31 mouse cellular contexts compared by ENCODE assay signal in genomic region chr14:55589271-55589670, GRCm38 (mm10). TPM values are rescaled to one million over a fixed set of nuclear protein-coding genes. Genes with fewer than 3 reads are reported as not detected.
DNase-seq lines count a peak whose midpoint lies in the region; ATAC-seq and TF ChIP-seq lines count a peak whose summit lies in the region.
"Had no signal": no experiment of that assay in that cellular context is flagged by ENCODE, and none has a peak within 500 bp of the region (broad histone marks: within the 10 kb centered on the region; RNA-seq: fewer than 3 reads in every experiment).

No protein-coding gene starts in this region.

- 98% methylated on average over 5 of the region's 5 CpGs for WGBS in embryonic facial prominence, embryonic 13.5 days
- 90% methylated on average over 5 of the region's 5 CpGs for WGBS in embryonic facial prominence, embryonic 10.5 days
- WGBS in kidney, embryonic 15.5 days, result 94% methylated on average over 5 of the region's 5 CpGs
- WGBS in midbrain, embryonic 11.5 days, result 92% methylated on average over 5 of the region's 5 CpGs
- 94% methylated on average over 5 of the region's 5 CpGs for WGBS in midbrain, embryonic 16.5 days
- 89% methylated on average over 5 of the region's 5 CpGs for WGBS in liver, postnatal 0 days (ENCODE audit: insufficient replicate concordance)

- TF ChIP-seq EP300 in liver, postnatal 0 days (IDR thresholded peaks at IDR 0.05; ENCODE audit: low read depth), result no peak

- H3K9ac ChIP-seq in embryonic facial prominence, embryonic 13.5 days, result peak overlapping the region; percentile 27; the same call in 1 of the 2 replicates
- H3K9ac ChIP-seq in kidney, embryonic 15.5 days, result no peak overlapping the region
- H3K9ac ChIP-seq in midbrain, embryonic 11.5 days (ENCODE audit: low read length), result no peak overlapping the region
- H3K9ac ChIP-seq in midbrain, embryonic 16.5 days (ENCODE audit: low read depth, low read length), result no peak overlapping the region
- no peak overlapping the region for H3K9ac ChIP-seq in liver, postnatal 0 days (replicated peaks)
- H3K9ac ChIP-seq: limb, embryonic 13.5 days; midbrain, embryonic 12.5 days; neural tube, embryonic 15.5 days had no signal

- ATAC-seq in embryonic facial prominence, embryonic 13.5 days (ENCODE audit: insufficient number of reproducible peaks, insufficient read depth, low FRiP score, low TSS enrichment, low read depth), result no peak
- no peak for ATAC-seq in kidney, embryonic 15.5 days (replicated peaks; ENCODE audit: low FRiP score)
- no peak for ATAC-seq in midbrain, embryonic 11.5 days (ENCODE audit: low FRiP score)
- ATAC-seq in midbrain, embryonic 16.5 days, result no peak
- ATAC-seq in liver, postnatal 0 days, result no peak
- ATAC-seq: lung, postnatal 0 days had no signal

- DNase-seq in embryonic facial prominence, embryonic 10.5 days (ENCODE audit: low spot score), result no peak
- DNase-seq in kidney, postnatal 10 days, result no peak
- DNase-seq in midbrain, embryonic 11.5 days (ENCODE audit: low spot score, missing footprints), result peak; percentile 26
- no peak for DNase-seq in liver, postnatal 0 days
- no peak for DNase-seq in neural tube, embryonic 10.5 days (ENCODE audit: extremely low spot score, low spot score)
- DNase-seq: adrenal gland, postnatal 36 days; cerebellum, adult 2 months; embryo, embryonic 11 days; gastrocnemius, postnatal 10 days; heart, postnatal 36 days; kidney, adult 11 months; kidney, postnatal 36 days; lung, adult 18-20 months; lung, postnatal 4 days; retina, postnatal 1 day; right cerebral cortex, postnatal 14 days; spleen, adult 18-20 months; thymus, postnatal 4 days had no signal

- peaks cover 33% of the 10 kb centered on the region for H3K36me3 ChIP-seq in embryonic facial prominence, embryonic 13.5 days
- H3K36me3 ChIP-seq in embryonic facial prominence, embryonic 10.5 days (replicated peaks), result peaks cover 39% of the 10 kb centered on the region
- peaks cover 33% of the 10 kb centered on the region for H3K36me3 ChIP-seq in kidney, embryonic 15.5 days
- peaks cover 5% of the 10 kb centered on the region; the same call in 1 of the 2 replicates for H3K36me3 ChIP-seq in midbrain, embryonic 11.5 days (ENCODE audit: control insufficient read depth, insufficient read depth, low read length)
- peaks cover 6% of the 10 kb centered on the region; the same call in 1 of the 2 replicates for H3K36me3 ChIP-seq in midbrain, embryonic 16.5 days (ENCODE audit: control insufficient read depth, insufficient read depth, low read length)
- H3K36me3 ChIP-seq in liver, postnatal 0 days (replicated peaks; ENCODE audit: insufficient read depth, low read length), result peaks cover 12% of the 10 kb centered on the region

- H3K27me3 ChIP-seq in embryonic facial prominence, embryonic 13.5 days, result peaks cover 7% of the 10 kb centered on the region; the same call in 1 of the 2 replicates
- H3K27me3 ChIP-seq in embryonic facial prominence, embryonic 10.5 days (replicated peaks; ENCODE audit: low read depth, poor library complexity, severe bottlenecking), result peaks cover 9% of the 10 kb centered on the region
- H3K27me3 ChIP-seq in kidney, embryonic 15.5 days, result no peaks in the 10 kb centered on the region
- H3K27me3 ChIP-seq in midbrain, embryonic 11.5 days (ENCODE audit: control insufficient read depth, insufficient read depth, low read length), result no peaks in the 10 kb centered on the region
- no peaks in the 10 kb centered on the region for H3K27me3 ChIP-seq in midbrain, embryonic 16.5 days (ENCODE audit: control insufficient read depth, insufficient read depth, low read depth, low read length)
- H3K27me3 ChIP-seq in liver, postnatal 0 days (ENCODE audit: insufficient read depth, low read length), result no peaks in the 10 kb centered on the region
- H3K27me3 ChIP-seq: hindbrain, embryonic 15.5 days; midbrain, embryonic 12.5 days; neural tube, embryonic 15.5 days had no signal

- H3K27ac ChIP-seq in embryonic facial prominence, embryonic 13.5 days, result no peak overlapping the region
- no peak overlapping the region for H3K27ac ChIP-seq in embryonic facial prominence, embryonic 10.5 days (replicated peaks)
- no peak overlapping the region for H3K27ac ChIP-seq in kidney, embryonic 15.5 days
- no peak overlapping the region for H3K27ac ChIP-seq in midbrain, embryonic 11.5 days (ENCODE audit: low read depth, low read length)
- no peak overlapping the region for H3K27ac ChIP-seq in midbrain, embryonic 16.5 days (ENCODE audit: low read length)
- no peak overlapping the region for H3K27ac ChIP-seq in liver, postnatal 0 days (ENCODE audit: low read depth)
- H3K27ac ChIP-seq: heart, embryonic 10.5 days; hindbrain, embryonic 15.5 days; layer of hippocampus, adult 2 months; limb, embryonic 13.5 days; midbrain, embryonic 12.5 days; neural tube, embryonic 15.5 days had no signal

- no peak for TF ChIP-seq CTCF in liver, postnatal 0 days (IDR thresholded peaks at IDR 0.05; ENCODE audit: low read depth)

- H3K4me2 ChIP-seq in embryonic facial prominence, embryonic 13.5 days, result no peak overlapping the region
- no peak overlapping the region for H3K4me2 ChIP-seq in kidney, embryonic 15.5 days
- no peak overlapping the region for H3K4me2 ChIP-seq in midbrain, embryonic 11.5 days
- H3K4me2 ChIP-seq in midbrain, embryonic 16.5 days (ENCODE audit: low read length), result no peak overlapping the region
- 0 out of 2 replicates have a peak overlapping the region, but pooled peaks have one; percentile 92 for H3K4me2 ChIP-seq in liver, postnatal 0 days (ENCODE audit: low read depth, low read length)

- H3K9me3 ChIP-seq in embryonic facial prominence, embryonic 13.5 days, result no peaks in the 10 kb centered on the region
- no peaks in the 10 kb centered on the region for H3K9me3 ChIP-seq in embryonic facial prominence, embryonic 10.5 days
- H3K9me3 ChIP-seq in kidney, embryonic 15.5 days (replicated peaks), result no peaks in the 10 kb centered on the region
- H3K9me3 ChIP-seq in midbrain, embryonic 11.5 days (ENCODE audit: control insufficient read depth, low read length), result no peaks in the 10 kb centered on the region
- no peaks in the 10 kb centered on the region for H3K9me3 ChIP-seq in midbrain, embryonic 16.5 days (replicated peaks; ENCODE audit: control insufficient read depth, low read length, poor library complexity, severe bottlenecking)
- H3K9me3 ChIP-seq in liver, postnatal 0 days (ENCODE audit: low read length), result no peaks in the 10 kb centered on the region
- H3K9me3 ChIP-seq: heart, embryonic 10.5 days; hindbrain, embryonic 15.5 days; limb, embryonic 13.5 days; midbrain, embryonic 12.5 days; neural tube, embryonic 15.5 days had no signal

- H3K4me3 ChIP-seq in embryonic facial prominence, embryonic 13.5 days, result no peak overlapping the region
- no peak overlapping the region for H3K4me3 ChIP-seq in embryonic facial prominence, embryonic 10.5 days
- 0 out of 2 replicates have a peak overlapping the region, but pooled peaks have one; percentile 7 for H3K4me3 ChIP-seq in kidney, embryonic 15.5 days (replicated peaks)
- H3K4me3 ChIP-seq in midbrain, embryonic 11.5 days (ENCODE audit: low read depth, low read length), result no peak overlapping the region
- H3K4me3 ChIP-seq in midbrain, embryonic 16.5 days (ENCODE audit: low read depth, low read length), result no peak overlapping the region
- H3K4me3 ChIP-seq in liver, postnatal 0 days (ENCODE audit: low read depth, low read length), result 0 out of 2 replicates have a peak overlapping the region, but pooled peaks have one; percentile 97
- H3K4me3 ChIP-seq: heart, embryonic 10.5 days; layer of hippocampus, adult 2 months; midbrain, embryonic 12.5 days had no signal

- peaks cover 42% of the 10 kb centered on the region for H3K4me1 ChIP-seq in embryonic facial prominence, embryonic 13.5 days
- H3K4me1 ChIP-seq in embryonic facial prominence, embryonic 10.5 days, result peaks cover 42% of the 10 kb centered on the region
- H3K4me1 ChIP-seq in kidney, embryonic 15.5 days, result peaks cover 41% of the 10 kb centered on the region
- H3K4me1 ChIP-seq in midbrain, embryonic 11.5 days (ENCODE audit: control insufficient read depth, insufficient read depth, low read length), result peaks cover 17% of the 10 kb centered on the region
- H3K4me1 ChIP-seq in midbrain, embryonic 16.5 days (ENCODE audit: control insufficient read depth, insufficient read depth, low read length), result peaks cover 32% of the 10 kb centered on the region
- H3K4me1 ChIP-seq in liver, postnatal 0 days (ENCODE audit: insufficient read depth), result peaks cover 40% of the 10 kb centered on the region

RNA-seq across cellular contexts. Expression of gene Psme2, which starts 1.6 kb away (rescaled TPM):
- 233 and 267 TPM in 2 replicates for polyA plus RNA-seq in embryonic facial prominence, embryonic 13.5 days (2015; fragmentation: Nextera tagmentation; extraction: Ambion mirVana)
- polyA plus RNA-seq in embryonic facial prominence, embryonic 10.5 days (2016; fragmentation: Nextera tagmentation; extraction: Ambion mirVana), result 173 and 186 TPM in 2 replicates
- polyA plus RNA-seq in kidney, embryonic 15.5 days (2015; fragmentation: Nextera tagmentation; extraction: Ambion mirVana), result 248 and 261 TPM in 2 replicates
- polyA plus RNA-seq in midbrain, embryonic 11.5 days (2014; fragmentation: Nextera tagmentation; extraction: Ambion mirVana), result 189 and 202 TPM in 2 replicates
- 174 and 183 TPM in 2 replicates for polyA plus RNA-seq in midbrain, embryonic 16.5 days (2015; fragmentation: Nextera tagmentation; extraction: Ambion mirVana)
- 222 and 231 TPM in 2 replicates for polyA plus RNA-seq in liver, postnatal 0 days (2015; fragmentation: Nextera tagmentation; extraction: Ambion mirVana)

RNA-seq across cellular contexts. Expression of gene Rnf31, which starts 2.2 kb away (rescaled TPM):
- polyA plus RNA-seq in embryonic facial prominence, embryonic 13.5 days (2015; fragmentation: Nextera tagmentation; extraction: Ambion mirVana), result 17.6 and 21.7 TPM in 2 replicates
- 18.6 and 21.4 TPM in 2 replicates for polyA plus RNA-seq in embryonic facial prominence, embryonic 10.5 days (2016; fragmentation: Nextera tagmentation; extraction: Ambion mirVana)
- 18.6 and 21.7 TPM in 2 replicates for polyA plus RNA-seq in kidney, embryonic 15.5 days (2015; fragmentation: Nextera tagmentation; extraction: Ambion mirVana)
- 8.2 and 9.8 TPM in 2 replicates for polyA plus RNA-seq in midbrain, embryonic 11.5 days (2014; fragmentation: Nextera tagmentation; extraction: Ambion mirVana)
- 24.6 and 27.2 TPM in 2 replicates for polyA plus RNA-seq in midbrain, embryonic 16.5 days (2015; fragmentation: Nextera tagmentation; extraction: Ambion mirVana)
- polyA plus RNA-seq in liver, postnatal 0 days (2015; fragmentation: Nextera tagmentation; extraction: Ambion mirVana), result 8.5 and 9.6 TPM in 2 replicates

RNA-seq across cellular contexts. Expression of gene Emc9, which starts 4.2 kb away (rescaled TPM):
- 4.7 and 4.8 TPM in 2 replicates for polyA plus RNA-seq in embryonic facial prominence, embryonic 13.5 days (2015; fragmentation: Nextera tagmentation; extraction: Ambion mirVana)
- polyA plus RNA-seq in embryonic facial prominence, embryonic 10.5 days (2016; fragmentation: Nextera tagmentation; extraction: Ambion mirVana), result 6.0 and 6.6 TPM in 2 replicates
- polyA plus RNA-seq in kidney, embryonic 15.5 days (2015; fragmentation: Nextera tagmentation; extraction: Ambion mirVana), result 6.8 and 7.4 TPM in 2 replicates
- polyA plus RNA-seq in midbrain, embryonic 11.5 days (2014; fragmentation: Nextera tagmentation; extraction: Ambion mirVana), result 8.1 and 8.4 TPM in 2 replicates
- polyA plus RNA-seq in midbrain, embryonic 16.5 days (2015; fragmentation: Nextera tagmentation; extraction: Ambion mirVana), result 31.6 and 46.9 TPM in 2 replicates
- polyA plus RNA-seq in liver, postnatal 0 days (2015; fragmentation: Nextera tagmentation; extraction: Ambion mirVana), result 17.3 and 19.2 TPM in 2 replicates

RNA-seq across cellular contexts. Expression of gene Psme1, which starts 11.3 kb away (rescaled TPM):
- polyA plus RNA-seq in embryonic facial prominence, embryonic 13.5 days (2015; fragmentation: Nextera tagmentation; extraction: Ambion mirVana), result 141 and 152 TPM in 2 replicates
- 105 and 108 TPM in 2 replicates for polyA plus RNA-seq in embryonic facial prominence, embryonic 10.5 days (2016; fragmentation: Nextera tagmentation; extraction: Ambion mirVana)
- polyA plus RNA-seq in kidney, embryonic 15.5 days (2015; fragmentation: Nextera tagmentation; extraction: Ambion mirVana), result 147 and 153 TPM in 2 replicates
- polyA plus RNA-seq in midbrain, embryonic 11.5 days (2014; fragmentation: Nextera tagmentation; extraction: Ambion mirVana), result 111 and 114 TPM in 2 replicates
- 238 and 262 TPM in 2 replicates for polyA plus RNA-seq in midbrain, embryonic 16.5 days (2015; fragmentation: Nextera tagmentation; extraction: Ambion mirVana)
- polyA plus RNA-seq in liver, postnatal 0 days (2015; fragmentation: Nextera tagmentation; extraction: Ambion mirVana), result 162 and 180 TPM in 2 replicates

RNA-seq across cellular contexts. Expression of gene Fitm1, which starts 13.9 kb away (rescaled TPM):
- polyA plus RNA-seq in embryonic facial prominence, embryonic 13.5 days (2015; fragmentation: Nextera tagmentation; extraction: Ambion mirVana), result 4.1 and 5.3 TPM in 2 replicates
- polyA plus RNA-seq in embryonic facial prominence, embryonic 10.5 days (2016; fragmentation: Nextera tagmentation; extraction: Ambion mirVana), result 0.62 and 1.1 TPM in 2 replicates
- 4.2 and 6.1 TPM in 2 replicates for polyA plus RNA-seq in kidney, embryonic 15.5 days (2015; fragmentation: Nextera tagmentation; extraction: Ambion mirVana)
- polyA plus RNA-seq in midbrain, embryonic 11.5 days (2014; fragmentation: Nextera tagmentation; extraction: Ambion mirVana), result not detected in 2 replicates
- polyA plus RNA-seq in midbrain, embryonic 16.5 days (2015; fragmentation: Nextera tagmentation; extraction: Ambion mirVana), result 0.22 TPM in 1 of 2 replicates, not detected in the other
- polyA plus RNA-seq in liver, postnatal 0 days (2015; fragmentation: Nextera tagmentation; extraction: Ambion mirVana), result 1.8 and 4.6 TPM in 2 replicates
- polyA plus RNA-seq: cerebellum, adult 2 months; erythroblast, embryonic 14.5 days; forebrain, embryonic 11.5 days; inflammation-experienced regulatory T-cells, adult 6 months; midbrain, embryonic 12.5 days had no signal

Comparison
In these comparisons a context has a peak if more than half of its experiments do, and no peak if none do; other contexts are left out.
1. H3K4me3 ChIP-seq: peak in kidney, embryonic 15.5 days (single experiment) and liver, postnatal 0 days (single experiment); none in embryonic facial prominence, embryonic 13.5 days (single experiment), embryonic facial prominence, embryonic 10.5 days (single experiment), midbrain, embryonic 11.5 days (single experiment) and midbrain, embryonic 16.5 days (single experiment).